ENCODE assay signal across 11 mouse cellular contexts in genomic region chr2:166735469-166736001, GRCm38 (mm10). TPM values are rescaled to one million over a fixed set of nuclear protein-coding genes. Genes with fewer than 3 reads are reported as not detected.
DNase-seq lines count a peak whose midpoint lies in the region; ATAC-seq and TF ChIP-seq lines count a peak whose summit lies in the region.
"Had no signal": no experiment of that assay in that cellular context is flagged by ENCODE, and none has a peak within 500 bp of the region (broad histone marks: within the 10 kb centered on the region; RNA-seq: fewer than 3 reads in every experiment).

No protein-coding gene starts in this region.

- no peak for TF ChIP-seq CTCF in heart, adult 2 months (IDR thresholded peaks at IDR 0.05)
- TF ChIP-seq CTCF in cerebellum, adult 2 months (IDR thresholded peaks at IDR 0.05; ENCODE audit: borderline replicate concordance, insufficient read depth, low read depth, low read length), result no peak

- H3K36me3 ChIP-seq in heart, embryonic 12.5 days, result no peaks in the 10 kb centered on the region
- H3K36me3 ChIP-seq in heart, adult 2 months (ENCODE audit: control insufficient read depth, insufficient read depth, low read length), result no peaks in the 10 kb centered on the region
- H3K36me3 ChIP-seq in embryonic facial prominence, embryonic 13.5 days, result no peaks in the 10 kb centered on the region
- H3K36me3 ChIP-seq in intestine, embryonic 15.5 days, result no peaks in the 10 kb centered on the region
- no peaks in the 10 kb centered on the region for H3K36me3 ChIP-seq in neural tube, embryonic 11.5 days (ENCODE audit: control insufficient read depth, insufficient read depth, low read length)

- H3K4me1 ChIP-seq in heart, embryonic 12.5 days (replicated peaks), result peaks cover 6% of the 10 kb centered on the region; the same call in 1 of the 2 replicates
- no peaks in the 10 kb centered on the region for H3K4me1 ChIP-seq in heart, adult 2 months (ENCODE audit: control insufficient read depth, insufficient read depth, low read length)
- peaks cover 25% of the 10 kb centered on the region for H3K4me1 ChIP-seq in embryonic facial prominence, embryonic 13.5 days
- no peaks in the 10 kb centered on the region for H3K4me1 ChIP-seq in intestine, embryonic 15.5 days (replicated peaks)
- H3K4me1 ChIP-seq in neural tube, embryonic 11.5 days (ENCODE audit: control insufficient read depth, insufficient read depth, low read length), result peaks cover 1% of the 10 kb centered on the region; the same call in 1 of the 2 replicates
- H3K4me1 ChIP-seq in cerebellum, adult 2 months (ENCODE audit: control insufficient read depth, insufficient read depth, low read length), result no peaks in the 10 kb centered on the region

- intact Hi-C loops in heart, adult 2 months (cut with DNase I), result no loop called here

- 38% methylated on average over 15 of the region's 15 CpGs for WGBS in heart, embryonic 12.5 days
- WGBS in heart, adult 2 months, result 42% methylated on average over 15 of the region's 15 CpGs
- 9% methylated on average over 15 of the region's 15 CpGs for WGBS in embryonic facial prominence, embryonic 13.5 days
- 30% methylated on average over 15 of the region's 15 CpGs for whole genome bisulfite sequencing in intestine, embryonic 15.5 days
- WGBS in neural tube, embryonic 11.5 days, result 54% methylated on average over 15 of the region's 15 CpGs
- 24% methylated on average over 15 of the region's 15 CpGs for WGBS in cerebellum, adult 2 months

- DNase-seq in heart, adult 2 months, result no peak
- peak; percentile 34 for DNase-seq in neural tube, embryonic 11.5 days (ENCODE audit: low spot score)
- DNase-seq in natural killer cell, adult 2 months (ENCODE audit: low spot score in 2 of 2), result no peak
- DNase-seq in cerebellum, adult 2 months, result no peak
- no peak for DNase-seq in cerebellum, adult 9-11 months
- DNase-seq: adrenal gland, adult 2 months; lung, postnatal 10 days had no signal

- no peak for ATAC-seq in heart, embryonic 12.5 days (ENCODE audit: insufficient number of reproducible peaks, low FRiP score)
- peak; percentile 38; the same call in 1 of the 2 replicates for ATAC-seq in embryonic facial prominence, embryonic 13.5 days (ENCODE audit: insufficient number of reproducible peaks, insufficient read depth, low FRiP score, low TSS enrichment, low read depth)
- no peak for ATAC-seq in intestine, embryonic 15.5 days
- ATAC-seq in neural tube, embryonic 11.5 days (ENCODE audit: insufficient read depth, low FRiP score, low TSS enrichment), result no peak
- ATAC-seq: CD4-positive, CD25-positive, alpha-beta regulatory T cell, adult 4 months had no signal

- TF ChIP-seq EP300 in heart, adult 2 months (IDR thresholded peaks at IDR 0.05; ENCODE audit: insufficient read depth, low read depth, low read length), result no peak

- H3K4me2 ChIP-seq in heart, embryonic 12.5 days, result peak overlapping the region; percentile 34; the same call in 1 of the 2 replicates
- peak overlapping the region; percentile 47 for H3K4me2 ChIP-seq in embryonic facial prominence, embryonic 13.5 days
- peak overlapping the region; percentile 41 for H3K4me2 ChIP-seq in intestine, embryonic 15.5 days (replicated peaks)
- no peak overlapping the region for H3K4me2 ChIP-seq in neural tube, embryonic 11.5 days (ENCODE audit: low read depth)

- H3K4me3 ChIP-seq in heart, embryonic 12.5 days, result no peak overlapping the region
- no peak overlapping the region for H3K4me3 ChIP-seq in heart, adult 2 months
- H3K4me3 ChIP-seq in embryonic facial prominence, embryonic 13.5 days, result peak overlapping the region; percentile 16
- 0 out of 2 replicates have a peak overlapping the region, but pooled peaks have one; percentile 9 for H3K4me3 ChIP-seq in intestine, embryonic 15.5 days (replicated peaks)
- H3K4me3 ChIP-seq in neural tube, embryonic 11.5 days (ENCODE audit: low read depth, low read length), result no peak overlapping the region
- H3K4me3 ChIP-seq in cerebellum, adult 2 months (replicated peaks; ENCODE audit: insufficient read depth, low read depth, low read length), result no peak overlapping the region

- H3K27me3 ChIP-seq in heart, embryonic 12.5 days (replicated peaks), result 0 out of 2 replicates have a peak, but pooled peaks cover 4% of the 10 kb centered on the region
- H3K27me3 ChIP-seq in heart, adult 2 months (ENCODE audit: control insufficient read depth, insufficient read depth, low read length), result no peaks in the 10 kb centered on the region
- no peaks in the 10 kb centered on the region for H3K27me3 ChIP-seq in embryonic facial prominence, embryonic 13.5 days
- H3K27me3 ChIP-seq in intestine, embryonic 15.5 days (replicated peaks), result no peaks in the 10 kb centered on the region
- H3K27me3 ChIP-seq in neural tube, embryonic 11.5 days (ENCODE audit: control insufficient read depth, insufficient read depth, low read length), result no peaks in the 10 kb centered on the region
- H3K27me3 ChIP-seq in cerebellum, adult 2 months (ENCODE audit: control insufficient read depth, insufficient read depth, low read length), result no peaks in the 10 kb centered on the region

- no peak overlapping the region for H3K27ac ChIP-seq in heart, embryonic 12.5 days (ENCODE audit: poor library complexity, severe bottlenecking)
- H3K27ac ChIP-seq in heart, adult 2 months, result no peak overlapping the region
- peak overlapping the region; percentile 91 for H3K27ac ChIP-seq in embryonic facial prominence, embryonic 13.5 days
- H3K27ac ChIP-seq in intestine, embryonic 15.5 days, result no peak overlapping the region
- no peak overlapping the region for H3K27ac ChIP-seq in neural tube, embryonic 11.5 days (ENCODE audit: low read depth, low read length)
- H3K27ac ChIP-seq in cerebellum, adult 2 months (ENCODE audit: insufficient read depth, low read length), result no peak overlapping the region

- H3K79me2 ChIP-seq in heart, adult 2 months (replicated peaks; ENCODE audit: control insufficient read depth, insufficient read depth, low read length), result no peaks in the 10 kb centered on the region

- TF ChIP-seq POLR2A in heart, adult 2 months (IDR thresholded peaks at IDR 0.05; ENCODE audit: insufficient read depth, low read depth, low read length), result no peak
- no peak for TF ChIP-seq POLR2A in cerebellum, adult 2 months (IDR thresholded peaks at IDR 0.05; ENCODE audit: borderline replicate concordance, insufficient read depth, low read length)

- H3K9ac ChIP-seq in heart, embryonic 12.5 days, result 0 out of 2 replicates have a peak overlapping the region, but pooled peaks have one; percentile 35
- no peak overlapping the region for H3K9ac ChIP-seq in heart, adult 2 months (ENCODE audit: low read depth, low read length)
- no peak overlapping the region for H3K9ac ChIP-seq in embryonic facial prominence, embryonic 13.5 days
- H3K9ac ChIP-seq in intestine, embryonic 15.5 days, result no peak overlapping the region
- H3K9ac ChIP-seq in neural tube, embryonic 11.5 days (ENCODE audit: low read length), result no peak overlapping the region

- no peaks in the 10 kb centered on the region for H3K9me3 ChIP-seq in heart, embryonic 12.5 days (replicated peaks)
- H3K9me3 ChIP-seq in embryonic facial prominence, embryonic 13.5 days, result no peaks in the 10 kb centered on the region
- no peaks in the 10 kb centered on the region for H3K9me3 ChIP-seq in intestine, embryonic 15.5 days
- no peaks in the 10 kb centered on the region for H3K9me3 ChIP-seq in neural tube, embryonic 11.5 days (ENCODE audit: control insufficient read depth, low read length)

RNA-seq across cellular contexts. Expression of gene Prex1, which starts 21.9 kb away (rescaled TPM):
- 12.0 and 13.6 TPM in 2 replicates for polyA plus RNA-seq in heart, embryonic 12.5 days (2016; fragmentation: Nextera tagmentation; extraction: Ambion mirVana)
- total RNA-seq in heart, adult 2 months (2021), result 1 to 10 TPM; 5.2 to 6.0 TPM
- 9.3 and 9.8 TPM in 2 replicates for polyA plus RNA-seq in heart, adult 2 months (2012; rRNA removed)
- 28.4 and 28.5 TPM in 2 replicates for polyA plus RNA-seq in embryonic facial prominence, embryonic 13.5 days (2015; fragmentation: Nextera tagmentation; extraction: Ambion mirVana)
- 9.6 and 10.6 TPM in 2 replicates for polyA plus RNA-seq in intestine, embryonic 15.5 days (2015; fragmentation: Nextera tagmentation; extraction: Ambion mirVana)
- 28.9 and 31.9 TPM in 2 replicates for polyA plus RNA-seq in neural tube, embryonic 11.5 days (2014; fragmentation: Nextera tagmentation; extraction: Ambion mirVana)
- 70.1 and 74.3 TPM in 2 replicates for polyA plus RNA-seq in cerebellum, adult 2 months (2012; rRNA removed)

RNA-seq across cellular contexts. Expression of gene Trp53rkb, which starts 56.8 kb away (rescaled TPM):
- polyA plus RNA-seq in heart, embryonic 12.5 days (2016; fragmentation: Nextera tagmentation; extraction: Ambion mirVana), result 5.5 and 6.1 TPM in 2 replicates
- 1 to 10 TPM; 2.2 to 3.0 TPM for total RNA-seq in heart, adult 2 months (2021)
- polyA plus RNA-seq in heart, adult 2 months (2012; rRNA removed), result 1.4 and 1.8 TPM in 2 replicates
- 10.4 and 11.3 TPM in 2 replicates for polyA plus RNA-seq in embryonic facial prominence, embryonic 13.5 days (2015; fragmentation: Nextera tagmentation; extraction: Ambion mirVana)
- 6.4 and 6.7 TPM in 2 replicates for polyA plus RNA-seq in intestine, embryonic 15.5 days (2015; fragmentation: Nextera tagmentation; extraction: Ambion mirVana)
- 10.4 and 11.5 TPM in 2 replicates for polyA plus RNA-seq in neural tube, embryonic 11.5 days (2014; fragmentation: Nextera tagmentation; extraction: Ambion mirVana)
- polyA plus RNA-seq in cerebellum, adult 2 months (2012; rRNA removed), result 6.8 and 7.7 TPM in 2 replicates

Comparison
In these comparisons a context has a peak if more than half of its experiments do, and no peak if none do; other contexts are left out.
1. H3K4me3 ChIP-seq: peak in embryonic facial prominence, embryonic 13.5 days (single experiment) and intestine, embryonic 15.5 days (single experiment); none in heart, embryonic 12.5 days (single experiment), heart, adult 2 months (single experiment), neural tube, embryonic 11.5 days (single experiment) and cerebellum, adult 2 months (single experiment).